Mouse (Mus musculus) embryonic facial prominence, embryonic 14.5 days (tissue): ENCODE measurements at regions not wholly inside any gene's neighbourhood (a gene's known extent, or its start where the extent isn't known, plus 50 kb on each side); places are given as distances from the start of the nearest gene placed in this dataset.

ENCODE experiments used
- ATAC-seq: fragments of 200-750 bp; cut with Nextera tagmentation; 2 replicates; pipeline ENCODE4 v1.8.0; 2017; ENCODE audit warnings: low read depth, moderate number of reproducible peaks, moderate TSS enrichment
- DNase-seq: peaks from one replicate; pipeline ENCODE4 v3.0.0-alpha.2; 2015; ENCODE audit warnings: low spot score
- H3K27ac ChIP-seq: fragments of 300-500 bp; sonication (generic); replicated peaks from 2 replicates; pipeline ENCODE4 v1.5.1; 2014; ENCODE audit warnings: low read depth, mild to moderate bottlenecking, low read length, moderate library complexity
- H3K27me3 ChIP-seq: fragments of 300-500 bp; sonication (generic); replicated peaks from 2 replicates; pipeline ENCODE4 v1.6.1; 2014; ENCODE audit warnings: low read length; ENCODE audit not compliant: control insufficient read depth, insufficient read depth
- H3K36me3 ChIP-seq: fragments of 300-500 bp; sonication (generic); 2 replicates; pipeline ENCODE4 v1.6.1; 2014; ENCODE audit warnings: low read length, mixed read lengths; ENCODE audit not compliant: control insufficient read depth, insufficient read depth
- H3K4me1 ChIP-seq: fragments of 300-500 bp; sonication (generic); 2 replicates; pipeline ENCODE4 v1.6.1; 2014; ENCODE audit warnings: antibody characterized with exemption, low read length; ENCODE audit not compliant: control insufficient read depth, insufficient read depth
- H3K4me2 ChIP-seq: fragments of 300-500 bp; sonication (generic); 2 replicates; pipeline ENCODE4 v1.6.1; 2014; ENCODE audit warnings: low read depth, mild to moderate bottlenecking, low read length, moderate library complexity, mixed read lengths
- H3K4me3 ChIP-seq: fragments of 300-500 bp; sonication (generic); 2 replicates; pipeline ENCODE4 v1.5.1; 2014; ENCODE audit warnings: low read depth, mild to moderate bottlenecking, low read length
- H3K9ac ChIP-seq: fragments of 300-500 bp; sonication (generic); 2 replicates; pipeline ENCODE4 v1.6.1; 2014; ENCODE audit warnings: low read depth, mild to moderate bottlenecking, low read length, moderate library complexity, mixed read lengths
- H3K9me3 ChIP-seq: fragments of 300-500 bp; sonication (generic); 2 replicates; pipeline ENCODE4 v1.6.1; 2016; ENCODE audit warnings: low read length; ENCODE audit not compliant: control insufficient read depth
- WGBS: fragments of 180-500 bp; shearing (Covaris S2); extraction: QIAGEN DNeasy Blood & Tissue Kit; methylation state at CpG from one replicate; pipeline ENCODE4 v1.1.7; 2014; 5-methylcytosine and 5-hydroxymethylcytosine counted together

DNA sequence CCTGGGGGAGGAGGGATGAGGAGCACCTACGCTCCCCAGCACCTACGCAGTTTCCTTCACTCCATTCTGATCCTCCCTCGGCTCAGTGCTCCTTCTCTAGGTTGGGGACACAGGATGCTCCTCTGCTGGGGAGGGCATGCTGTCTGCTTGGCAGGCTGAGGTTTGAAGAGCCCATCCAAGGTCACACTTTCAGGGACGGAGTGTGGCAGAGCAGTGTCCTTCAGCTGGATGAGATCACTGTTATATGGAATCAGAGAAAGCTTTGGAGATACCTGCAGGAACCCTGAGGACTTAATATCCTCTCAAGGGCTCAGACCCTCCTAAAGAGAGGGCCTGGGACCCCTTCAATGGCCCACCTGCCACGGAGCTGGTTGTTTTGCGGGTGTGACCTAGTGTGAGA, 60.5 kb downstream of the Klhdc7a start:
- 94% methylated on average over 6 of the region's 6 CpGs for WGBS

DNA sequence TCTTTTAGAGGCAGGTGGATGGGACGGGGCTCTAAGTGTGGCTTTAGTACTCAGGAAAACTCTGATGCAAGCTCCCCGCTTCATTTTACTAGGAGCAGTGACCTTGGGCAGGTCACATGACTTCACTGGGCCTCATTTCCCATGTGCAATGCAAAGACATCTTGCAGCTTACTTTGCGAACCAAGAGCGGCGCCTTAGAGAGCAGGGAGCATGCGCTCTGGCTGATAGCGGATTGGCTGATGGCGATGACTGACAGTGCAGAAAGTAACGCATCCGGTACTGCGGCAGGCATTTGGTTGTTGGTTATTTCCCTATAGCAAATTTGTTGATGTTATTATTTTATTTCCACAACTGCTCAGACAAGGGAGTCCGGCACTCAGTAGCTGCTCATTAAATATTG, 61.6 kb downstream of the Klhdc7a start:
- H3K27me3 ChIP-seq: no peaks in the 10 kb centered on the region; the same call in 1 of the 2 replicates
- no peak for DNase-seq
- no peak overlapping the region for H3K4me3 ChIP-seq
- no peak overlapping the region for H3K27ac ChIP-seq
- WGBS: 89% methylated on average over 12 of the region's 12 CpGs
- H3K4me2 ChIP-seq: no peak overlapping the region
- H3K4me1 ChIP-seq: no peaks in the 10 kb centered on the region
- H3K36me3 ChIP-seq: no peaks in the 10 kb centered on the region
- no peak for ATAC-seq
- no peak overlapping the region for H3K9ac ChIP-seq
- H3K9me3 ChIP-seq: no peaks in the 10 kb centered on the region

More for the DNA sequence above, 60.5 kb downstream of the Klhdc7a start:
- no peak for DNase-seq
- no peaks in the 10 kb centered on the region for H3K36me3 ChIP-seq
- H3K4me2 ChIP-seq: no peak overlapping the region
- no peaks in the 10 kb centered on the region; the same call in 1 of the 2 replicates for H3K27me3 ChIP-seq
- no peak overlapping the region for H3K27ac ChIP-seq
- H3K9me3 ChIP-seq: no peaks in the 10 kb centered on the region
- ATAC-seq: no peak
- H3K4me3 ChIP-seq: no peak overlapping the region
- H3K4me1 ChIP-seq: no peaks in the 10 kb centered on the region
- H3K9ac ChIP-seq: no peak overlapping the region

DNA sequence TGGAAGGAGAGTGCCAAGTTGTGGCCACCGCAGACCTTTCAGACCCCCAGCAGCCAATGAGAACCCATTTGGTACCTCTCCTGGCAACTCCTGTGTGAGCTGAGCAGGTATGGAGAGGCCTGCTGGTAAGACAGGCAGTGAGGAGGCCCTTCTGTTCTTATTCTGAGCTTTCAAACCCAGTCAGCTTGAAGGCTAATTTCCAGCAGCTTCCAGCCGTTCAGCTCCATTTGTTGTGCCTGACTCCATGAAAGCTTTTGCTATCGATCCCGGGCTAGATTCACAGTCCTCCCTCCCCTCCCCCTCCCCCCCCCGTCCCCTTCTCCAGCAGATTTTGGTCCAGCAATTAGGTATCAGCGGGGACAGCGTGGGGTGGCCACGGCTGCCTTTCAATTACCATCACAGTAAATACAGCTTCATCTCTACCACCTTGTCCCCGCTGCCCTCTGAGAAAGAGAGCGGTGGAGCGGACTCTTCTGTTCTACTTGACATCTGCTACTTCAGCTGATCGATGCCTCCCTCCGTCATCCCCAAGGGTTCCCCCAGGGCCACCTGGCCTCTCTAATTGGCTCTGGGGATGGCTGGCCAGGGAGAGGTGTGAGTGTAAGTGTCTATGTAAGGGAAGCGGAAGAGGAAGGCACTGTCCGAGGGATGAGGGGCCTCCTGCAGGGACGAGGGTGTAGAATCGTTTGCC, 62.6 kb downstream of the Klhdc7a start:
- Histone ChIP-seq H3K9ac (no peak overlapping the region), H3K27me3 (no peaks in the 10 kb centered on the region; the same call in 1 of the 2 replicates), H3K4me3 (no peak overlapping the region), H3K4me1 (no peaks in the 10 kb centered on the region), H3K36me3 (no peaks in the 10 kb centered on the region), H3K9me3 (no peaks in the 10 kb centered on the region), H3K27ac (no peak overlapping the region), H3K4me2 (no peak overlapping the region)
- WGBS: 43% methylated on average over 17 of the region's 17 CpGs
- ATAC-seq (no peak), DNase-seq (no peak)

DNA sequence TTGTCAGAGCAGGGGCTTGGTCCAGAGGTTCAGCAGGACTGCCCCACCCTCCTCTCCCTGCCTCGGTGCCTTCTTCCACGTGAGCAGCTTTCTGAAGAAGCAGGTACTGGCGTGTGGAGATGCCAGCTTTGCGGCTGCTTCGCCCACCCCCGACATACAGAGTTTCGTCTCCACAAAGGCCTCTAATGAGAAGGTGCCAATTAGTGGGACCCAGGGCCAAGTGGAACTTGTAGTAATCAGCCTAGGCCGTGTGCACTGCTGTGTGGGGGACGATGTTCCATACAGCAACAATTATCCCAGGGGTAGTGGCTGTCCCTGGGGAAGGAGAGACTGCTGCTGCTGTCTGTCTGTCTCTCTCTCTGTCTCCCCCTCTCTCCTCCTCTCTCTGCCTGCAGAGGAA, 66.6 kb upstream of the Pax7 start:
- no peak overlapping the region for H3K9ac ChIP-seq
- H3K27me3 ChIP-seq: no peaks in the 10 kb centered on the region
- no peaks in the 10 kb centered on the region for H3K36me3 ChIP-seq
- no peak overlapping the region for H3K4me2 ChIP-seq
- H3K4me3 ChIP-seq: no peak overlapping the region
- 0 out of 2 replicates have a peak, but pooled peaks cover 3% of the 10 kb centered on the region for H3K9me3 ChIP-seq
- H3K4me1 ChIP-seq: no peaks in the 10 kb centered on the region
- H3K27ac ChIP-seq: no peak overlapping the region
- ATAC-seq (no peak), DNase-seq (peak; percentile 21)
- WGBS: 69% methylated on average over 7 of the region's 9 CpGs

DNA sequence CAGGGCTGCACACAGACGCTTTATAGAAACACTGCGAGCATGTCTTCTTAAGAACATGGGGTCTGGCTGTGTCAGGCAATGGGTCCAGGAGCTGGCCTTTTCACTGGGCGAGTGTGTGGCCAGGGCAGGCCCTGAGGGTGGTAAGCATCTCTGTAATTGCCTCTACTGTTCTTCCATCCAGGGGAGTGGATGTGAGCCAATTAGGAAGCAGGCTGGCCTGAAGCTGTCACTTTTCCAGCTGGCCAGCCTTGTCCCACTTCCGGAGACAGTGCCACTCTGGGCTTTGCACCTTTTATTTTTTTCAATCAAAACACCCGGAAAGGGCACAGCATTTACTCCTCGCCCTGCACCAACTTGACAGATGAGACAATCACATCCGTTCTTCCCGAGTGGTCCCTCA, 66.1 kb upstream of the Pax7 start:
- Histone ChIP-seq H3K27ac (no peak overlapping the region), H3K9ac (no peak overlapping the region), H3K36me3 (no peaks in the 10 kb centered on the region), H3K4me3 (no peak overlapping the region), H3K4me2 (no peak overlapping the region), H3K4me1 (no peaks in the 10 kb centered on the region), H3K27me3 (no peaks in the 10 kb centered on the region), H3K9me3 (0 out of 2 replicates have a peak, but pooled peaks cover 3% of the 10 kb centered on the region)
- ATAC-seq (no peak), DNase-seq (no peak)
- 82% methylated on average over 8 of the region's 8 CpGs for WGBS

DNA sequence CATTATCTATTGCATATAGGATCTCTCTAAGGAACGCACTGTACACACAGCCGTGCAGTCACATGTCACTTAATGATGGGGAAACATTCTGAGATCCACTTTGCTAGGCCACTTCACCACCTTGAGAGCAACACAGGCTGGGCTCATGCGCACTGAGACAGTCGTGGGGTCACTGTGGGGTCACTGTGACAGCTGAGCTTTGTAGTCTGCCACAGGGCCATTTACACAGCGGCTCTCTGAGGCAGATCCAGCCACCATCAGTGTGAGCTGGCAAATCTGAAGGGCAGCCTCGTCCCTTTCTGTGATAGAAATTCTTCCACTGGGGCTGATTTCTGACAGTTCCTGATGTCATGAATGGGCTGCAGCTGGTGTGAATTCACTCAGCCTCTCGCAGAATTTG, 59.4 kb upstream of the Pax7 start:
- H3K36me3 ChIP-seq: no peaks in the 10 kb centered on the region
- no peak overlapping the region for H3K9ac ChIP-seq
- no peak overlapping the region for H3K4me3 ChIP-seq
- H3K4me1 ChIP-seq: no peaks in the 10 kb centered on the region
- 0 out of 2 replicates have a peak, but pooled peaks cover 3% of the 10 kb centered on the region for H3K9me3 ChIP-seq
- H3K4me2 ChIP-seq: no peak overlapping the region
- WGBS: 56% methylated on average over 7 of the region's 7 CpGs
- DNase-seq: no peak
- no peak overlapping the region for H3K27ac ChIP-seq
- H3K27me3 ChIP-seq: no peaks in the 10 kb centered on the region
- no peak for ATAC-seq

DNA sequence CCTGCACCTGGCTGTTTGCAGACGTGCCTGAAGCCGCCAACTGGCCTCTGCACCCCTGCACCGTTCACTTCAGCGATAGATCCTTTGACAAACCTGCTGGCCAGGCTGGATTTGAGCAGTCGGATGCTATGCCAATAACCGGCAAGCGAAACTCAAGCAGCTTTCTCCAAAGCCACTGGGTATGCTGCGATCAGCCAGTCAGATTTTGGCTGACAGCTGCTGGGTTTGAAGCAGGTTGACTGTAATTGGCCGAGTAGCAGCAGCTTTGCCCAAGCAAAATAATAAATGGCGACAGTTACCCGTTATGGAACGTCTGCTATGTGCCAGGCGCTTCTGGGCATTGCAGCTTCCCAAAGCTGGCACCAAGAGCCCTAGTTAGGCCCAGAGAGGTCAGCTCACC, 55.7 kb upstream of the Pax7 start:
- Histone ChIP-seq H3K36me3 (no peaks in the 10 kb centered on the region), H3K27ac (no peak overlapping the region), H3K4me2 (no peak overlapping the region), H3K9me3 (no peaks in the 10 kb centered on the region), H3K4me1 (no peaks in the 10 kb centered on the region), H3K27me3 (no peaks in the 10 kb centered on the region), H3K4me3 (no peak overlapping the region), H3K9ac (no peak overlapping the region)
- ATAC-seq (no peak), DNase-seq (no peak)
- 80% methylated on average over 13 of the region's 13 CpGs for WGBS
